Mouse (Mus musculus) heart, adult 9 months (tissue): ENCODE measurements around the gene Kbtbd2.

Experiments used
- DNase-seq, 2 experiments: peaks; one replicate each; pipeline ENCODE4 v3.0.0; 2022; ENCODE audit warnings: low spot score in 2 of 2

Kbtbd2 gene

DNA sequence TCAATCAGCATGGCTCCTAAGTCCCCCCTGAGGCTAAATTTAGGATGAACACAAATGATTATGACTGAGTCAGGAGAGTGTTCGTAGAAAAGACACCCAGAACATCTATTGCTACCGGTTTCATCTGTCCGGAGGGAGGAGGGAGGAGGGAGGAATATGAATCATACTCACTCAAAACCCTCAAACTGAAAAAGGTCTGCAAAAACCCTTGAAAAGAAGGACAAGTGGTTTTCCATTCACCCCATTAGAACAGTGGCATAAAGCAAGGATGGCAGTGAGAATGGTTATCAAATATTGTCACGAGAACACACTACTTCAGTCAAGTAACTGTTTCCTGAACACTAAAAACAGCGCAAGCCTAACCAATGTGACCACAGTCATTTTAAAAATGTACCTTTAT, 12.5 kb downstream of the Kbtbd2 start:
- DNase-seq: no peak

DNA sequence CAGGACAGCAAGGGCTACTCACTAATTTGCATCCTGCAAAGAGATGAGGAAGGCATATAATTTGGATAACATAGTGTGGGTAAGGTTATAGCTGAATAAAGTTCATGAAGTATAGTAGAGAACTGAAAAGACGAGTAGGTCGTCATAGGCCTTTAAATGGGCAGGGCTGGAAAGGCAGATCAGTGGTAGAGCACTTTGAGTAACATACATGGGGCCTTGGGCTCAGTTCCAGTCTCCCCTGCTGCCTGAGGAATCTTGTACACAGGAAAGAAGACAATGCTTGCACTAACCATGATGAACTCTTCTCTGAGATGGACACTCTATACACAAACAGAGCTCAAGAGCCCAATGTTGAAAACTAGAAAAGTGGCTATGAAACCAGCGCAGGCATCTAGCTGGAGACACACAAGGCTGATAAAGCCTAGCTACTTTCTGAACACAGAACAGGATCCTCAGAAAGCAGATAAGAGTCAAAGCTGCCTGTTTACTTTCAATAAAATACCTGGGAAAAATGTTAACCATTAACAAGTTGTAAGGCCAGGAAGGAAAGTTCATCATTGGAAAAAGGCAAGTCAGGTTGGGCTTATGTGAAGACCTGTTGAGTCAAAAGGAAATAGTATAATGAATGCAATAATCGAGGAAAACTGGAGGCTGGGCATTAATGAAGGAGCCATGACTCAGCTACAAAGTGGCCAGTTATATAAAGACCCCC, 13.9 kb downstream of the Kbtbd2 start:
- DNase-seq: no peak

GRCm38 (mm10) chr6:56779636-56780035, 18.0 kb downstream of the Kbtbd2 start:
- DNase-seq: no peak

DNA sequence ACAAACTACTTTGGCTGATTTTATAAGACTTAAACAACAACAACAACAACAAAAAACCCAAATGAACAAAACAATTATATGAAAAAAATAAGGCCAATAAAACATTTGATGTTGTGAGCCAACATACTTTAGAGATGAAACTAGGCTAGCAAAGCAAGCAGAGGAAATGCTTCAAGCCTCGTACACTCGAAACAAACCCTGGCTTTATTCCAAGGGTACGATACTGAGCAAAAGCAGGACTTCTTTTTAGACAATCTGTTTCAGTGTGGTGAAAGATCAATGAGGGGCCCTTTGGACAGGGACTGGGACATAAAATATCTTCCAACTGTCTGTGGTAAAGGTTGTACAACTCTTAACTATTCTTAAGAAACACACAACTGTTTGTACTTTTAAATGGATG, 21.8 kb downstream of the Kbtbd2 start:
- no peak for DNase-seq

DNA sequence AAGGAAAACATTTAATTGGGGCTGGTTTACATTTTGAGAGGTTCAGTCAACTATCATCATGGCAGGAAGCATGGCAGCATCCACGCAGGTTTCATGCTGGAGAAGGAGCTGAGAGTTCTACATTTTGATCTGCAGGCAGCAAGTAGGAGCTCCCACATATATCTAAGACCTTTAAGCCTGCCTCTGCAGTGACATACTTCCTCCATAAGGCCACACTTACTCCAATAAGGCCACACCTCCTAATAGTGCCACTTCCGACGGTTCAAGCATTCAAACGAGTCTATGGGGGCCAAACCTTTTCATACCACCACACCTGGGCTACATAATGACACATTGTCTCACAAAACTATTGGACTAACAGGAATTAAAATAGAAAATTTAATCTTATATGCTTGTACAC, 31.9 kb downstream of the Kbtbd2 start:
- DNase-seq: no peak

GRCm38 (mm10) chr6:56765265-56765664, 32.3 kb downstream of the Kbtbd2 start:
- DNase-seq: no peak

GRCm38 (mm10) chr6:56759324-56759723, 38.3 kb downstream of the Kbtbd2 start:
- no peak for DNase-seq

- no peak for DNase-seq
Observed at GRCm38 (mm10) chr6:56756117-56756516, 41.5 kb downstream of the Kbtbd2 start.

- DNase-seq: no peak
Observed at GRCm38 (mm10) chr6:56753719-56754118, 43.9 kb downstream of the Kbtbd2 start.

DNA sequence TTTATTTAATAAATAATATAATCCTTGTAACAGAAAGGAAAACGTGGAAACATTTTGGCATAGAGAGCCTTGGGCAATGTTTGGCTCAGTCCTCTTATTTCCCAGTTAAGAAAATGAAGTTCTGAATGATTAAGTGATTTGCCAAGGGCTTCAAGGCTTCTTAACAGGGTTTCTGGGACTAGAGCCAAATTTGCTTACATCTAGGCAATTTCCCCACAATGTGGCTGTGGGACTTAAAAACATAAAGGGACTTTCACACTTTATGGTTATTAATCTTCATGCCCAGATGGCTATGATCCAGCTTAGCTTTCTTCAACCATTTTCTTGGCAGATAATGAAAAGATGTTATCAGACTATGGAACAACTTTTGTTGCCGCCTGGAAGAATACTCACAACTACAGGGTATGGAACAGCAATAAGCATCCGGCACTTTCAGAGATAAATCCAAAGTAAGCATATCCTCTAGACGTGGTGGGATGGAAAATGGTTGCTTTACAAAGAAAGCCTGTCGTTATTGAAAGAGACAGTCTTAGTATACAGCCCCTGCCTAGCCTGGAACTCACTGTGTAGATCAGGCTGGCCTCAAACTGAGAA, 51.6 kb downstream of the Kbtbd2 start:
- no peak for DNase-seq

GRCm38 (mm10) chr6:56732545-56732944, 65.1 kb downstream of the Kbtbd2 start:
- DNase-seq: no peak
